Mouse (Mus musculus) spleen, adult 2 months (tissue): ENCODE results near the gene Syt14. TPM values are rescaled to one million over a fixed set of nuclear protein-coding genes. Genes with fewer than 3 reads are reported as not detected.

Experiments used
- DNase-seq, 2 experiments: peaks; one replicate each; pipeline versions ENCODE4 v3.0.0 to v3.0.0-alpha.2; 2012 to 2021; ENCODE audit warnings: low spot score in 2 of 2, low read depth in 1 of 2
- H3K27ac ChIP-seq: fragments of 200-500 bp; 2 replicates; pipeline ENCODE4 v1.5.1; 2012; ENCODE audit warnings: low read length, inconsistent platforms; ENCODE audit not compliant: insufficient read depth
- H3K27me3 ChIP-seq: fragments of 200-500 bp; 2 replicates; pipeline ENCODE4 v1.6.1; 2012; ENCODE audit warnings: mild to moderate bottlenecking, moderate library complexity, low read length, inconsistent platforms; ENCODE audit not compliant: control insufficient read depth, insufficient read depth
- H3K36me3 ChIP-seq: fragments of 200-500 bp; 2 replicates; pipeline ENCODE4 v1.6.1; 2012; ENCODE audit warnings: mild to moderate bottlenecking, low read length, inconsistent platforms; ENCODE audit not compliant: control insufficient read depth, insufficient read depth
- H3K4me1 ChIP-seq: fragments of 200-500 bp; 2 replicates; pipeline ENCODE4 v1.6.1; 2011; ENCODE audit warnings: inconsistent platforms; ENCODE audit not compliant: control insufficient read depth, insufficient read depth, insufficient read length
- H3K4me3 ChIP-seq: fragments of 200-500 bp; 2 replicates; pipeline ENCODE4 v1.5.1; 2011; ENCODE audit warnings: mild to moderate bottlenecking, inconsistent platforms; ENCODE audit not compliant: insufficient read depth, insufficient read length; ENCODE audit errors: extremely low read depth
- CTCF ChIP-seq: fragments of 200-500 bp; IDR thresholded peaks from 2 replicates; pipeline ENCODE4 v1.5.1; 2011; ENCODE audit warnings: mild to moderate bottlenecking, inconsistent platforms; ENCODE audit not compliant: insufficient read depth, insufficient read length, insufficient replicate concordance; ENCODE audit errors: extremely low read depth
- POLR2A ChIP-seq: fragments of 200-500 bp; IDR thresholded peaks from 2 replicates; pipeline ENCODE4 v1.6.1; 2011; ENCODE audit warnings: low read depth, low read length, inconsistent platforms
- WGBS: fragments of 180-500 bp; shearing (Covaris S2); methylation state at CpG from one replicate; pipeline ENCODE4 v1.1.7; 2018; 5-methylcytosine and 5-hydroxymethylcytosine counted together
- polyA plus RNA-seq: library from polyadenylated mRNA; depleted of rRNA; stranded (reverse); fragments of >200 nt; gene quantifications from 2 replicates; pipeline ENCODE4 v1.2.3, GENCODE M21; 2012; rRNA removed

Syt14 gene
- polyA plus RNA-seq, 1 experiment = 0.08 TPM

GRCm38 (mm10) chr1:192852047-192852446 is 183.5 kb downstream of the Syt14 start:
- TF ChIP-seq POLR2A (no peak), CTCF (no peak)
- Histone ChIP-seq H3K4me1 (peaks cover 9% of the 10 kb centered on the region), H3K36me3 (no peaks in the 10 kb centered on the region), H3K27ac (no peak overlapping the region), H3K4me3 (no peak overlapping the region), H3K27me3 (peaks cover 13% of the 10 kb centered on the region)
- no peak for DNase-seq

- 40% methylated on average over 6 of the region's 6 CpGs for WGBS
- no peak overlapping the region for H3K4me3 ChIP-seq
- DNase-seq = no peak
- TF ChIP-seq CTCF (no peak), POLR2A (no peak)
- no peaks in the 10 kb centered on the region for H3K36me3 ChIP-seq
- no peak overlapping the region for H3K27ac ChIP-seq
- H3K4me1 ChIP-seq = peaks cover 9% of the 10 kb centered on the region
- peaks cover 13% of the 10 kb centered on the region for H3K27me3 ChIP-seq
Measured at GRCm38 (mm10) chr1:192851640-192852039, 183.9 kb downstream of the Syt14 start.

GRCm38 (mm10) chr1:192851126-192851525 is 184.4 kb downstream of the Syt14 start:
- Histone ChIP-seq H3K27ac (no peak overlapping the region), H3K4me3 (no peak overlapping the region), H3K36me3 (no peaks in the 10 kb centered on the region), H3K27me3 (peaks cover 13% of the 10 kb centered on the region), H3K4me1 (peaks cover 9% of the 10 kb centered on the region)
- no peak for TF ChIP-seq CTCF
- no peak for TF ChIP-seq POLR2A
- DNase-seq = no peak
- 19% methylated on average over 2 of the region's 2 CpGs for WGBS

- DNase-seq = no peak
- Histone ChIP-seq H3K27me3 (peaks cover 2% of the 10 kb centered on the region; the same call in 1 of the 2 replicates), H3K36me3 (no peaks in the 10 kb centered on the region), H3K4me1 (peaks cover 3% of the 10 kb centered on the region; the same call in 1 of the 2 replicates), H3K4me3 (no peak overlapping the region), H3K27ac (no peak overlapping the region)
- no peak for TF ChIP-seq CTCF
- TF ChIP-seq POLR2A = no peak
- 76% methylated on average over 5 of the region's 5 CpGs for WGBS
Measured at GRCm38 (mm10) chr1:192849616-192850015, 186.0 kb downstream of the Syt14 start.

GRCm38 (mm10) chr1:192847254-192847653 is 188.3 kb downstream of the Syt14 start:
- TF ChIP-seq CTCF (no peak), POLR2A (no peak)
- no peaks in the 10 kb centered on the region for H3K27me3 ChIP-seq
- DNase-seq = no peak
- H3K4me3 ChIP-seq = no peak overlapping the region
- 0 out of 2 replicates have a peak, but pooled peaks cover 4% of the 10 kb centered on the region for H3K4me1 ChIP-seq
- 77% methylated on average over 3 of the region's 3 CpGs for WGBS
- H3K36me3 ChIP-seq = no peaks in the 10 kb centered on the region
- no peak overlapping the region for H3K27ac ChIP-seq

Other genes starting within 250 kb of the Syt14 start
- 0.42 and 0.50 TPM in 2 replicates for gene Sertad4, start 180.0 kb downstream of the Syt14 start, polyA plus RNA-seq
- 17.1 and 17.3 TPM in 2 replicates for gene Diexf, start 94.5 kb upstream of the Syt14 start, polyA plus RNA-seq
- gene Irf6, start 117.3 kb upstream of the Syt14 start, polyA plus RNA-seq = 1.5 and 2.4 TPM in 2 replicates
- 1.8 TPM in 2 replicates for gene A130010J15Rik, start 132.3 kb upstream of the Syt14 start, polyA plus RNA-seq
- gene Traf3ip3, start 165.9 kb upstream of the Syt14 start, polyA plus RNA-seq = 62.7 and 62.8 TPM in 2 replicates
- gene Lamb3, start 171.9 kb upstream of the Syt14 start, polyA plus RNA-seq = 3.4 and 4.6 TPM in 2 replicates
- 32.9 and 33.5 TPM in 2 replicates for gene Hsd11b1, start 228.3 kb upstream of the Syt14 start, polyA plus RNA-seq
- gene G0s2, start 237.4 kb upstream of the Syt14 start, polyA plus RNA-seq = 60.8 and 66.5 TPM in 2 replicates